Mouse (Mus musculus) heart, postnatal 0 days (tissue): ENCODE results near the gene Got2. TPM values are rescaled to one million over a fixed set of nuclear protein-coding genes. Genes with fewer than 3 reads are reported as not detected.
"Not testable (repeated sequence)": the region's sequence is repeated elsewhere in the genome, so short reads cannot be mapped to it uniquely, and the experiment has no call there.

Experiments used
- ATAC-seq: fragments of 200-750 bp; cut with Nextera tagmentation; 2 replicates; pipeline ENCODE4 v1.8.0; 2017; ENCODE audit warnings: low read depth, moderate number of reproducible peaks, moderate library complexity; ENCODE audit not compliant: insufficient read depth
- DNase-seq: peaks from one replicate; pipeline ENCODE4 v3.0.0-alpha.2; 2016; ENCODE audit warnings: low spot score
- H3K27ac ChIP-seq: fragments of 300-500 bp; sonication (generic); 2 replicates; pipeline ENCODE4 v1.5.1; 2014; ENCODE audit warnings: low read depth, mild to moderate bottlenecking
- H3K27me3 ChIP-seq: fragments of 300-500 bp; sonication (generic); 2 replicates; pipeline ENCODE4 v1.6.1; 2014; ENCODE audit warnings: low read length, mixed read lengths; ENCODE audit not compliant: control insufficient read depth, insufficient read depth
- H3K36me3 ChIP-seq: fragments of 300-500 bp; sonication (generic); replicated peaks from 2 replicates; pipeline ENCODE4 v1.6.1; 2014; ENCODE audit warnings: low read length, mixed read lengths; ENCODE audit not compliant: control insufficient read depth, insufficient read depth
- H3K4me1 ChIP-seq: fragments of 300-500 bp; sonication (generic); 2 replicates; pipeline ENCODE4 v1.6.1; 2014; ENCODE audit warnings: antibody characterized with exemption; ENCODE audit not compliant: control insufficient read depth, insufficient read depth
- H3K4me2 ChIP-seq: fragments of 300-500 bp; sonication (generic); 2 replicates; pipeline ENCODE4 v1.6.1; 2014; ENCODE audit warnings: low read depth, mild to moderate bottlenecking, low read length, moderate library complexity
- H3K4me3 ChIP-seq: fragments of 300-500 bp; sonication (generic); 2 replicates; pipeline ENCODE4 v1.5.1; 2014; ENCODE audit warnings: low read depth, low read length
- H3K9ac ChIP-seq: fragments of 300-500 bp; sonication (generic); replicated peaks from 2 replicates; pipeline ENCODE4 v1.6.1; 2014; ENCODE audit warnings: low read depth, low read length, mixed read lengths
- H3K9me3 ChIP-seq: fragments of 300-500 bp; sonication (generic); replicated peaks from 2 replicates; pipeline ENCODE4 v1.6.1; 2016; ENCODE audit warnings: low read length; ENCODE audit not compliant: control insufficient read depth
- CTCF ChIP-seq: IDR thresholded peaks from 2 replicates; pipeline ENCODE4 v1.5.1; 2016; ENCODE audit warnings: antibody characterized with exemption, control low read depth, low read depth
- EP300 ChIP-seq: IDR thresholded peaks from 2 replicates; pipeline ENCODE4 v1.6.1; 2016; ENCODE audit warnings: antibody characterized with exemption, low read depth
- WGBS: fragments of 180-500 bp; shearing (Covaris S2); extraction: QIAGEN DNeasy Blood & Tissue Kit; methylation state at CpG from one replicate; pipeline ENCODE4 v1.1.7; 2014; 5-methylcytosine and 5-hydroxymethylcytosine counted together
- polyA plus RNA-seq: library from polyadenylated mRNA; unstranded; fragments of >200 nt; fragmentation: Nextera tagmentation; extraction: Ambion mirVana; gene quantifications from 2 replicates; pipeline ENCODE4 v1.2.1, GENCODE M21; 2015
- total RNA-seq: library from RNA; depleted of rRNA; stranded (reverse); fragments of >200 nt; gene quantifications from 2 replicates; pipeline ENCODE4 v1.2.3, GENCODE M21; 2014; ENCODE audit warnings: low replicate concordance

The Got2 gene
- total and polyA plus RNA-seq, 2 experiments from 2014 or later: 617 to 624 TPM

DNA sequence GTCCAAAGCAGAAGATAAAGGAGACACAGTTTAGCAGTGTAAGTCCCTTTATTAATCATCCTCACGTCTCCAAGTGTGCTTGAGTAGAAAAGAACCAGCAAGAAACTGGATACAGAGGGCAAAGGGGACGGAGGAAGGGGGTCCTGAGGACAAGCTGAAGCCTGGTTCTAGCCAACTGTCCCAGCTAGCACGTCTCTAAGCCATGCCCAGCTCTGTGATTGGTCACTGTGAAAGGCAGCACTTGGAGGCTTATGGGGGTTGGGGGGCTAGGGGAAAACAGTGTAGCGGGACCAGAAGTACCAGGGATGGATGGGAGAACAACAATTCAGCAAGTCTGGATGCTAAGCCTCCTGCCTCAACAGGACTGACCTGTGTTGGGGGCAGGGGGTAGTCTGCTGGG is 52.5 kb downstream of the Got2 start:
- peaks cover 20% of the 10 kb centered on the region for H3K36me3 ChIP-seq
- H3K9ac ChIP-seq: no peak overlapping the region
- H3K27ac ChIP-seq: no peak overlapping the region
- TF ChIP-seq EP300: no peak
- TF ChIP-seq CTCF: no peak
- 77% methylated on average over 4 of the region's 4 CpGs for WGBS
- no peak for DNase-seq
- ATAC-seq: no peak
- H3K9me3 ChIP-seq: no peaks in the 10 kb centered on the region
- no peak overlapping the region for H3K4me3 ChIP-seq
- no peaks in the 10 kb centered on the region for H3K27me3 ChIP-seq
- H3K4me2 ChIP-seq: no peak overlapping the region
- peaks cover 13% of the 10 kb centered on the region; the same call in 1 of the 2 replicates for H3K4me1 ChIP-seq

GRCm38 (mm10) chr8:95833435-95833984 is 54.8 kb downstream of the Got2 start:
- H3K9me3 ChIP-seq: no peaks in the 10 kb centered on the region
- peaks cover 10% of the 10 kb centered on the region; the same call in 1 of the 2 replicates for H3K36me3 ChIP-seq
- H3K4me1 ChIP-seq: peaks cover 13% of the 10 kb centered on the region; the same call in 1 of the 2 replicates
- DNase-seq (no peak), ATAC-seq (peak; percentile 39)
- 0 out of 2 replicates have a peak overlapping the region, but pooled peaks have one; percentile 0 for H3K9ac ChIP-seq
- no peak for TF ChIP-seq EP300
- no peak for TF ChIP-seq CTCF
- peak overlapping the region; percentile 51 for H3K4me2 ChIP-seq
- H3K27me3 ChIP-seq: no peaks in the 10 kb centered on the region
- no peak overlapping the region for H3K27ac ChIP-seq
- peak overlapping the region; percentile 28 for H3K4me3 ChIP-seq
- 2% methylated on average over 16 of the region's 16 CpGs for WGBS

- Histone ChIP-seq H3K27me3 (no peaks in the 10 kb centered on the region), H3K4me3 (peak overlapping the region; percentile 28), H3K4me2 (peak overlapping the region; percentile 51), H3K9ac (peak overlapping the region; percentile 0; the same call in 1 of the 2 replicates), H3K36me3 (peaks cover 10% of the 10 kb centered on the region; the same call in 1 of the 2 replicates), H3K27ac (no peak overlapping the region), H3K9me3 (no peaks in the 10 kb centered on the region), H3K4me1 (peaks cover 18% of the 10 kb centered on the region)
- DNase-seq (peak; percentile 81), ATAC-seq (peak; percentile 72)
- TF ChIP-seq EP300 (no peak), CTCF (peak; percentile 95)
- WGBS: 18% methylated on average over 16 of the region's 16 CpGs
Observed at GRCm38 (mm10) chr8:95832603-95833434, 55.5 kb downstream of the Got2 start.

DNA sequence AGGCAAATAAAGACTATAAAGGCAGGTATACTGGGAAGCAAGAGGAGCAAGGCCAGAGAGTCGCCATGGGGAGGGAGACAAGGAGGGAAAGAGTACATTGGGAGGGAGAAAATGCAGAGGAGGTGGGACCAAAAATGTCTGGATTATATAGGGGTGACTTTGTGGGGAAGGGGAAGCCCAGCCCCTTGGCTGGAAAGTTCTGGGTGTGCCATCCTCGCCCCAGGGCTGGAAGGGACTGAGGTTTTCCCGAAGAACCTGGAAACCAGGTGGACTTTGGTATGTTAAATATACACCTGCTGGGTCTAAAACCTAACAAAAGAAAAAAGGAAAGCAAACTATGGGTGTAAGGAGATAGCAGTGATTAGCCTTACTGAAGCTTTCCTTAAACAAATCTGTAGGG is 58.2 kb downstream of the Got2 start:
- Histone ChIP-seq H3K4me1 (peaks cover 18% of the 10 kb centered on the region), H3K27ac (no peak overlapping the region), H3K27me3 (no peaks in the 10 kb centered on the region), H3K9ac (no peak overlapping the region), H3K4me3 (no peak overlapping the region), H3K36me3 (no peaks in the 10 kb centered on the region), H3K4me2 (no peak overlapping the region), H3K9me3 (no peaks in the 10 kb centered on the region)
- WGBS: 78% methylated on average over 3 of the region's 3 CpGs
- DNase-seq (no peak), ATAC-seq (no peak)
- TF ChIP-seq EP300 (no peak), CTCF (no peak)

- not testable (repeated sequence) for DNase-seq, ATAC-seq, H3K9me3 ChIP-seq, H3K27ac ChIP-seq, H3K4me2 ChIP-seq, H3K9ac ChIP-seq, H3K4me3 ChIP-seq, H3K27me3 ChIP-seq, H3K36me3 ChIP-seq
- WGBS: 57% methylated on average over 24 of the region's 25 CpGs
- peaks cover 10% of the 10 kb centered on the region for H3K4me1 ChIP-seq
Observed at GRCm38 (mm10) chr8:95825162-95825561, 63.2 kb downstream of the Got2 start, which contains the start of gene Sap18b. Gene Sap18b (plus strand): TSS chr8:95825346.
